Mouse (Mus musculus) hindbrain, embryonic 12.5 days (tissue): ENCODE results near the gene Gigyf2. TPM values are rescaled to one million over a fixed set of nuclear protein-coding genes. Genes with fewer than 3 reads are reported as not detected.
"Not testable (repeated sequence)": the region's sequence is repeated elsewhere in the genome, so short reads cannot be mapped to it uniquely, and the experiment has no call there.

Source experiments
- ATAC-seq: fragments of 200-750 bp; cut with Nextera tagmentation; 2 replicates; pipeline ENCODE4 v1.8.0; 2017; ENCODE audit warnings: moderate TSS enrichment; ENCODE audit not compliant: low FRiP score
- H3K27ac ChIP-seq: fragments of 300-500 bp; sonication (generic); 2 replicates; pipeline ENCODE4 v1.5.1; 2016; ENCODE audit warnings: mild to moderate bottlenecking
- H3K27me3 ChIP-seq: fragments of 300-500 bp; sonication (generic); 2 replicates; pipeline ENCODE4 v1.6.1; 2016; ENCODE audit warnings: mild to moderate bottlenecking
- H3K36me3 ChIP-seq: fragments of 300-500 bp; sonication (generic); 2 replicates; pipeline ENCODE4 v1.6.1; 2016; ENCODE audit warnings: mild to moderate bottlenecking
- H3K4me1 ChIP-seq: fragments of 300-500 bp; sonication (generic); 2 replicates; pipeline ENCODE4 v1.6.1; 2016
- H3K4me2 ChIP-seq: fragments of 300-500 bp; sonication (generic); replicated peaks from 2 replicates; pipeline ENCODE4 v1.6.1; 2016; ENCODE audit warnings: mild to moderate bottlenecking
- H3K4me3 ChIP-seq: fragments of 300-500 bp; sonication (generic); 2 replicates; pipeline ENCODE4 v1.5.1; 2016; ENCODE audit warnings: mild to moderate bottlenecking
- H3K9ac ChIP-seq: fragments of 300-500 bp; sonication (generic); 2 replicates; pipeline ENCODE4 v1.6.1; 2016; ENCODE audit warnings: mild to moderate bottlenecking, moderate library complexity
- H3K9me3 ChIP-seq: fragments of 300-500 bp; sonication (generic); replicated peaks from 2 replicates; pipeline ENCODE4 v1.6.1; 2016; ENCODE audit warnings: mild to moderate bottlenecking
- WGBS: fragments of 180-500 bp; shearing (Covaris S2); methylation state at CpG from one replicate; pipeline ENCODE4 v1.1.7; 2016; 5-methylcytosine and 5-hydroxymethylcytosine counted together
- polyA plus RNA-seq: library from polyadenylated mRNA; unstranded; fragments of >200 nt; fragmentation: Nextera tagmentation; extraction: Ambion mirVana; gene quantifications from 2 replicates; pipeline ENCODE4 v1.2.1, GENCODE M21; 2016

Gigyf2 gene
- polyA plus RNA-seq, 1 experiment from 2014 or later, result 66.4 TPM

DNA sequence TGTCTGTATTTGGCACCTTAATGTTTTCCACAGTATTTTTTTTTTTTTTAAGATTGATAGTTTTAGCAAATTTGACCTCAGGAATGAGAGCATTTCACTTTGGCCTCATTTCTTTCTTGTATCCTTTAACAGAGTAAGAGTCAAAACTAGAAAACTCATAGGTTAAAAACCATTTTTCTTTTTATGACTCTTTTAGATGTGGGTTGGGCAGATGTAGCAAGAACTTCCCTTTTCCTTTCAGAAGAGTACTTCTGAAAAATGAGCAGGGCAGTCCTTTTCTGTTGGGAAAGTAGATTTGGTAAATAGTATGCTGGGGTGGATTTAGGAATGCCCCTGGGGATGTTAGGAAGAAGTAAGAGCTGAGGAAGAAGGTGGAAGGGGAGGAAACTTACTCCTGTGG, 79.2 kb downstream of the Gigyf2 start:
- Histone ChIP-seq H3K27me3 (no peaks in the 10 kb centered on the region), H3K27ac (no peak overlapping the region), H3K36me3 (peaks cover 53% of the 10 kb centered on the region), H3K9me3 (no peaks in the 10 kb centered on the region), H3K4me2 (no peak overlapping the region), H3K9ac (no peak overlapping the region), H3K4me3 (no peak overlapping the region), H3K4me1 (no peaks in the 10 kb centered on the region)
- ATAC-seq, result no peak

DNA sequence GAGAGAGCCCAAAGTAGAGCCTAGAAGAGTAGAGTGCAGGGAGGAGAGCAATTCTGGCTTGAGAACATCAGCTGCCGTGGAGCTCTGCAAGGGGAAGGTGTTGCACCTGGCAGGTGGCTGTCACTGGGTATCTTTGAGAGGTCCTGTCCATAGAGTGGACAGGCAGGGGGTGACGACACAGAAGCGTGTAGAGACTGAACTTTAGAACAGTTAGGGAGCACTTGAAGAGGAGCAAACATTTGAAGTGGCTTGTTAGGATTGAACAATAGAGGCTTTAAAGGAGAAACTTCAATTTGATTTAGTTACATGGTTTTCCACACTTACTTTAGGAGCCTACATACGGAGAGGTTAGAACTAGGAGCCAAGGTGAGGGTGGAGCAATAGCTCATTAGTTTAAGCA, 82.6 kb downstream of the Gigyf2 start:
- 83% methylated on average over 4 of the region's 4 CpGs for WGBS
- Histone ChIP-seq H3K9me3 (no peaks in the 10 kb centered on the region), H3K27me3 (no peaks in the 10 kb centered on the region), H3K9ac (no peak overlapping the region), H3K36me3 (peaks cover 74% of the 10 kb centered on the region), H3K4me2 (no peak overlapping the region), H3K27ac (no peak overlapping the region), H3K4me3 (no peak overlapping the region), H3K4me1 (no peaks in the 10 kb centered on the region)
- no peak for ATAC-seq

DNA sequence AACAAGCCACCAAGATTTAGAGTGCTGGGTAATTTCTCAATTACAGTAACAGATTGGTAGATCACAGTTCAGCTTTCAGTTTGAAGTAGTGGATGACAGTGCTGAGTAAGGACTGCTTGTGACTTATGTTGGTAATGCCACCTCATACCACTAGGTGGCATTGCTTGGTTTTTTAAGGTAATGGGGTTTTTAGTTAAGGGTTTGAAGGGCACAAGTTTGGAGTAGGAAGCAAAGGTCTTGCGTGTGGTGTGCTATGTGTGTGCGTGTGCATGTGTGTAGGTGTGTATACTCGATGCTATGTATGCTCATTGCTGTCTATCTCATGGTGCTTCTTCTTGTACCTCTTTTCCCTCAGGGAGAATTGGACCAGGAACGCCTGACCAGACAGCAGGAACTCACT, 91.9 kb downstream of the Gigyf2 start:
- H3K9ac ChIP-seq, result no peak overlapping the region
- no peak overlapping the region for H3K27ac ChIP-seq
- H3K4me3 ChIP-seq, result no peak overlapping the region
- peaks cover 47% of the 10 kb centered on the region for H3K36me3 ChIP-seq
- H3K27me3 ChIP-seq, result no peaks in the 10 kb centered on the region
- H3K9me3 ChIP-seq, result no peaks in the 10 kb centered on the region
- no peak overlapping the region for H3K4me2 ChIP-seq
- 94% methylated on average over 4 of the region's 4 CpGs for WGBS
- H3K4me1 ChIP-seq, result no peaks in the 10 kb centered on the region
- no peak for ATAC-seq

DNA sequence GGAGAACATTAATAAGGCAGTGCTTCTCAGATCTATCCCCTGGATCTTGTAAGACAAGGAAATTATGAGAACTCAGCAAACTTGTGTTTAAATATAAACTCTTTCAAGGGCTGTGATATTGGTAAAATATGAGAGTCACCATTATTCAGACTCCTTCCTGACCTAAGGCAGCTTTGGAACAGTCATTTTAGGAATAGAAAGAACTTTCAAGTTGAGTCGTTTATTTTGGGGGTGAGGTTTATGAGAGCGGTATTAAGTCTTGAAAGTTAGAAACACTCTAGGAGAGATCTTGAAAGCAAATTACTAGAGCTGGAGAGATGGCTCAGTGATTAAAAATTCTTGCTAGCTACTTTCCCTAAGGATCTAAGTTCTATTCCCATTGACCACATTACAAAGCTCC, 108.3 kb downstream of the Gigyf2 start:
- H3K9ac ChIP-seq, result no peak overlapping the region
- 94% methylated on average over 2 of the region's 2 CpGs for WGBS
- H3K4me2 ChIP-seq, result no peak overlapping the region
- H3K4me1 ChIP-seq, result no peaks in the 10 kb centered on the region
- ATAC-seq, result no peak
- H3K4me3 ChIP-seq, result no peak overlapping the region
- no peaks in the 10 kb centered on the region for H3K9me3 ChIP-seq
- H3K27me3 ChIP-seq, result no peaks in the 10 kb centered on the region
- H3K36me3 ChIP-seq, result peaks cover 62% of the 10 kb centered on the region
- H3K27ac ChIP-seq, result no peak overlapping the region

DNA sequence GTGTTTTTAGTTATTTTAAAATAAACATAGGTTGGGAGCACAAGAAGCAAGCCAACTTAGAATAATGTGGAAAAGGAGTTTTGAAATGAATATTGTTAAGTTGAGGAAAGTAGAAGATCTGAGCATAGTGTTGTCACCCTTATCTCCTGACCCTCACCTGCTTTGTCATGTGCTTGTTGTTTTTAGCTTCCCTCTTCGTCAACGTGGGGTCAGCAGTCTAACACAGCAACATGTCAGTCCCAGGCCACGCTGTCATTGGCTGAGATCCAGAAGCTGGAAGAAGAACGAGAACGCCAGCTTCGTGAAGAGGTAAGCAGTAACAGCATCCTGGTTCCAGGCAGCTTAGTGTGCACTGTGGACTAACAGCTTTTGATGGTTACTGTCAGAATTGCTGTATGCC, 109.8 kb downstream of the Gigyf2 start:
- Histone ChIP-seq H3K9ac (no peak overlapping the region), H3K4me3 (no peak overlapping the region), H3K27ac (no peak overlapping the region), H3K36me3 (peaks cover 63% of the 10 kb centered on the region), H3K4me2 (no peak overlapping the region), H3K4me1 (no peaks in the 10 kb centered on the region), H3K27me3 (no peaks in the 10 kb centered on the region), H3K9me3 (no peaks in the 10 kb centered on the region)
- ATAC-seq, result no peak
- WGBS, result 88% methylated on average over 6 of the region's 6 CpGs

DNA sequence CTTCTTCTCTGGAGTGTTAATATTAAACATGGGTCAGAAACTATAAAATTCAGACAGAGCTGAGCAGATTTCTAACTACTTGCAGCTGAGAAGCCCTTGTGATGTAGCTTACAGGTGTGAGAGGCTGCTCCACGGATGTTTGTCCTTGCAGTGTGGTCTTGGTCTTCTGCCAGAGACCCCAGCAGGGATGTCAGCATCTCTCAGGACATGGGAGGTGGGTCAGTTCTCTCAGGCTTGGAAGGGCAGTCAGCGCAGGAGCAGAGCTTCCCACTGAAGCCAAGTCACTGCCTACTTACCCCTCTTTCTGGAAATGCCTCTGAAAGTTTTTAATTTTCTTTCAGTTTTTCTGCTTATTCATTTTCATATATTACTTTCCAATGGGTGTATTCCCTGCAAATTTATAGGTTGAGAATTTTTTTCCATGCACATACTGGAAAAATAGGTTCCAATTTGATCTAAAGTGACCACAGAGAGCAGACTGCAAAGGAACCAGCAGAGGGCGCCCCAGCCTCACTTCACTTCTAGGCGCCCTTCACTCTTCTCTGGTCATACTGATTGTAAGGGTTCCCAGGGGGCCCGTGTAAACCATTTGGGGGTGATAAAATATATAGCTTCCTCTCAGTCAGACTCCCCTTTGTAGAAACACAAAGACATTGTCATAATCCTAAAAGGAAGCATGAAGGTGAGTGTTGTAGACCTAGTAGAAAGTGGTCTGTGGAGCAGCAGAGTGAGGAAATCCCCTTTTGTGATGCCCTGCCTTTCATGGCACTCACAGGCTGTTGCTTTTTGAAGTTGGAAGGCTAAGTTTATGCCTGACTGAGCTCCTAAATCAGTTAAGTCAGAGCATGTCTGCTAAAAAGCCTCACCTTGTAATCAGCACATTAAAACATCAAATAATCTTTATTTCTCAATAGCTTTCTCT, 120.6 kb downstream of the Gigyf2 start:
- no peak overlapping the region for H3K9ac ChIP-seq
- no peak overlapping the region for H3K4me3 ChIP-seq
- no peak for ATAC-seq
- 43% methylated on average over 5 of the region's 5 CpGs for WGBS
- H3K4me1 ChIP-seq, result no peaks in the 10 kb centered on the region
- H3K36me3 ChIP-seq, result peaks cover 50% of the 10 kb centered on the region
- H3K4me2 ChIP-seq, result no peak overlapping the region
- H3K9me3 ChIP-seq, result no peaks in the 10 kb centered on the region
- H3K27me3 ChIP-seq, result no peaks in the 10 kb centered on the region
- no peak overlapping the region for H3K27ac ChIP-seq

DNA sequence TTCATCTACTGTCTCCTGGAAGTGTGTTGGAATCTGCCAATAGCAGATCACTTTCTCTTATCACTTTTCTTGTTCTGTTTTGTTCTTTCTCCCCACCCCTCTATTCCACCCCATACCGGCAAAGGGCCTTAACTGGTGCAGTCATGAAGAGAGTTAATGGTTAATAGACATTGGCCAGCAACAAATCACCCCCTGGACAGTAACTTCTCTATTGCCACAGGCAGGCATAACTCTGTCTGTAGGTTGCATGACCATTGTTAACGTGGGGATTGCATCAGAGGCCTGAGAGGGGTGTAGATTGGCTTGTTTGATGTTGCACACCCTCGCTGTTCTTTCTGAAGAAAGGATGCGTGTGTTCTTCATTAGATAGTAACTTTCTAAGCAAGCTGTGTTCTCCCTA, 122.6 kb downstream of the Gigyf2 start:
- 80% methylated on average over 4 of the region's 4 CpGs for WGBS
- H3K9me3 ChIP-seq, result no peaks in the 10 kb centered on the region
- no peak overlapping the region for H3K4me3 ChIP-seq
- H3K27ac ChIP-seq, result no peak overlapping the region
- H3K4me2 ChIP-seq, result no peak overlapping the region
- ATAC-seq, result no peak
- peaks cover 41% of the 10 kb centered on the region for H3K36me3 ChIP-seq
- H3K4me1 ChIP-seq, result no peaks in the 10 kb centered on the region
- no peaks in the 10 kb centered on the region for H3K27me3 ChIP-seq
- no peak overlapping the region for H3K9ac ChIP-seq

DNA sequence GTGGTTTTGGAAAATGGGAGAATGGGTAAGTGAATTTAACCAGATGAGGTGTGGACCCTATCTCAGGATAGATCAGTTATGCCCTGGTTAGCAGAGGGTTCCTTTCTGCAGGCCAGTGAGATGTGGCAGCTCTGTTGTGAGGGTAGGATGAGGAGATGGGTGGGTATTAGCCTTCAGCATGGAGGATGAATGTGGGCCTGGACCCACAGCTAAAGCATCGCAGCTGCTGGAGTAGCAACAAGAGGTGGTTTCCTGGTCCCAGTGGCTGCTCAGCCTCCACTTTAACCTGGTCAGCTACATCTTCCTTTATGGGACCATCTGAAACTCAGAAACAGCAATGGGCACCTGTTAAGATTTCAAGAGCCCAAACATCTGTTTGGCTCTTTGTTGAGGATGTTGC, 129.6 kb downstream of the Gigyf2 start:
- no peaks in the 10 kb centered on the region for H3K36me3 ChIP-seq
- no peak overlapping the region for H3K9ac ChIP-seq

DNA sequence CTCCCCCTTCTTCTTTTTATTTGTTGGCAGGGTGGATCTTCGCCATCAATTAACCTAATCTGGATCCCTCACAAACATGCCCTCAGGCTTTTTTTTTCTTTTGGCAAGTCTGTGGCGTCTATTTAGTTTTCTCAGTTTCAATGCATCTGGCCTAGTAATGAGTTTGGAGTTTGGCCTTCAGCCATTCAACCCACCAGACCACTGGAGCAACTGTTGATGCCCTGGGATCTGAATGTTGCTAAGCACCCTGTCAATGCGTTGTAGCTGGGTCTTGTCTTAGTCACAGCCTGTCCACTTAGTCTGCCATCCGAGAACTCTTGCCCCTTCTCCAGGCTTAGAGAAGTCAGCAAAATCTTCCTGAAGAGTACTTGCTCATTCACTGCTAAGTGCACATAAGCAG, 131.2 kb downstream of the Gigyf2 start:
- Histone ChIP-seq H3K36me3 (no peaks in the 10 kb centered on the region), H3K27me3 (no peaks in the 10 kb centered on the region), H3K27ac (no peak overlapping the region), H3K4me2 (no peak overlapping the region), H3K9ac (no peak overlapping the region), H3K4me1 (no peaks in the 10 kb centered on the region), H3K9me3 (no peaks in the 10 kb centered on the region), H3K4me3 (no peak overlapping the region)
- ATAC-seq, result no peak
- WGBS, result 90% methylated on average over 4 of the region's 4 CpGs

More for the DNA sequence above, 129.6 kb downstream of the Gigyf2 start:
- H3K4me1 ChIP-seq, result no peaks in the 10 kb centered on the region
- no peak overlapping the region for H3K4me3 ChIP-seq
- no peak overlapping the region for H3K4me2 ChIP-seq
- no peaks in the 10 kb centered on the region for H3K9me3 ChIP-seq
- ATAC-seq, result no peak
- no peaks in the 10 kb centered on the region for H3K27me3 ChIP-seq
- H3K27ac ChIP-seq, result no peak overlapping the region
- WGBS, result 100% methylated on average over 1 of the region's 1 CpGs

DNA sequence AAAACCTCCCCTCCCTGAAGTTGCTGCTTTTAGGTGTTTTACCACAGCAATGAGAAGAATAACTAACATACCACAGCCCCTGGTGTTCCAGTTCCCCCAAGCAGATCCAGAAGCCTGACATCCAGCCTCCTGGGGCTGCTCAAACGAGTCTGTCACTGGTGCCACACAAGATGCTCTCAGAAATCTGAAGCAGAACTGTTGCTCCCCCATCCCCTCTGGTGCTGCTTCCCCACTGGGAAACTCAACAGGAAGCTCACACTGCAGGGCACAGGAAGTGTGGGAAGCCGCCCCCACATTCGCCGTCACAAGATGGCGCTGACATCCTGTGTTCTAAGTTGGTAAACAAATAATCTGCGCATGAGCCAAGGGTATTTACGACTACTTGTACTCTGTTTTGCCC, 133.1 kb downstream of the Gigyf2 start:
- not testable (repeated sequence) for H3K9me3 ChIP-seq, H3K4me3 ChIP-seq, H3K36me3 ChIP-seq, ATAC-seq, H3K27ac ChIP-seq, H3K4me2 ChIP-seq, H3K27me3 ChIP-seq, H3K9ac ChIP-seq, H3K4me1 ChIP-seq
- WGBS, result 91% methylated on average over 7 of the region's 7 CpGs

DNA sequence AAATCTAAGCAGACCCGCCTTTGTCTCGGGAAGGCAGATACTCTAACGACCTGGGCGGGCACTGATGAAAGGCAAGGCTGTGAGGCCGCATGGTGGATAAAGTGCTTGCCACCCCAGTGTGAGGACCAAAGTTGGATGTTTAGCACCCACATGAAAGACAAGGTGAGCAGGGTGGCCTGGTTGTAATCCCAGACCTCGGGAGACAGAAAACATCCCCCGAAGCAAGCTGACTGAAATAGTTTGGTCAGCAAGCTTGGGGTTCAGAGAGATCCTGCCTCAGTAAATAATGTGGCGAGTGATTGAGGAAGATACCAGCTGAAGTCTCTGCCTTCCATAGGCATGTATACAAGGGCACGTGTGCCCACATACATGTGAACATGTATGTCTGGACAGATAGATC, 140.7 kb downstream of the Gigyf2 start:
- Histone ChIP-seq H3K4me3 (no peak overlapping the region), H3K27ac (no peak overlapping the region), H3K4me1 (no peaks in the 10 kb centered on the region), H3K9me3 (no peaks in the 10 kb centered on the region), H3K9ac (no peak overlapping the region), H3K27me3 (no peaks in the 10 kb centered on the region), H3K4me2 (no peak overlapping the region), H3K36me3 (no peaks in the 10 kb centered on the region)
- no peak for ATAC-seq
- WGBS, result 83% methylated on average over 9 of the region's 9 CpGs

DNA sequence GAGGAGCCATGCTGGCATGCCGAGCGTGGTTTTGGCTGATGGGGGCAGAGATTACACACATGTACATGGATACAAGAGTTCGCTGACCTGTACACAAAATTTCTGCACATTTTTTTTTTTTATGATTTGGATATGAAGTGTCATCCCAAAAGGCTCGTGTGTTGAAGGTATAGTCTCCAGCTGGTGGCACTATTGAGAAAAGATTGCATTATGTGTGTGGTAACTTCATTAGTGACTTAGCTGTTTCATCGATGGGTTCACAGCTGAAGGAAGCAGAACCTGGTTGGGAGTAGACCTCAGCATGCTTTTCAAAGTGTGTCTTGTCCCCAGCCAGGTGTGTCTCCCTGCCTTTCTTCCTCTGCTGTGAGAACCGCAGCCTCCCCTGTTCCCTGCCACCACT, 141.5 kb downstream of the Gigyf2 start:
- Histone ChIP-seq H3K36me3 (no peaks in the 10 kb centered on the region), H3K27ac (no peak overlapping the region), H3K27me3 (no peaks in the 10 kb centered on the region), H3K4me2 (no peak overlapping the region), H3K9me3 (no peaks in the 10 kb centered on the region), H3K4me1 (no peaks in the 10 kb centered on the region), H3K9ac (no peak overlapping the region), H3K4me3 (no peak overlapping the region)
- WGBS, result 79% methylated on average over 6 of the region's 6 CpGs
- ATAC-seq, result no peak

DNA sequence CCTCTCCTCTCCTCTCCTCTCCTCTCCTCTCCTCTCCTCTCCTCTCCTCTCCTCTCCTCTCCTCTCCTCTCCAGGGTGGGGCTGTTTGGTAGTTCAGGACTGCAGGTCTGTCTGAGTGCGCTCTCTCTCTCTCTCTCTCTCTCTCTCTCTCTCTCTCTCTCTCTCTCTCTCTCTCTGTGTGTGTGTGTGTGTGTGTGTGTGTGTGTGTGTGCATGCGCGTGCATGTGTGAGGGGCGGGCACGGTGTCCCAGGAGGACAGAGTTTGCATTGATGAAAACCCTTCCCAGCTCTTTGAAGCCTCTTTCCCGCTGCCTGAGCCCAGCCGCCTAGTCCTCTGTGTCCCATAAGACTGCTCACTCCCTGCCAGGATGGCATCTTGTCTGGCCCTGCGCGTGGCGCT, 143.2 kb downstream of the Gigyf2 start, which contains the start of gene Snorc:
TSS of gene Snorc (plus strand) at position 301 of the 400 bp plus-strand sequence.
- peaks cover 13% of the 10 kb centered on the region for H3K27me3 ChIP-seq
- WGBS, result 39% methylated on average over 7 of the region's 10 CpGs
- H3K36me3 ChIP-seq, H3K4me2 ChIP-seq, H3K9ac ChIP-seq, H3K9me3 ChIP-seq, H3K4me3 ChIP-seq, H3K4me1 ChIP-seq, ATAC-seq, H3K27ac ChIP-seq: not testable (repeated sequence)
